In genomic region chr11:58179563-58179962, GRCm38 (mm10) we compare ENCODE assay signal across 7 mouse cellular contexts. TPM values are rescaled to one million over a fixed set of nuclear protein-coding genes. Genes with fewer than 3 reads are reported as not detected.
DNase-seq lines count a peak whose midpoint lies in the region; ATAC-seq and TF ChIP-seq lines count a peak whose summit lies in the region.

No protein-coding gene starts in this region.

- POLR2A ChIA-PET in Patski (lab: Charles Lee), result interaction anchor here (0.5 to 0.6 kb wide), 3 partner anchors 9 to 45 kb away, joined by 3 to 6 read pairs (median 3); no protein-coding TSS in a partner anchor

- in situ Hi-C loops in Patski (cut with MboI; ENCODE audit: low pct_unique_long_range_greater_than_20kb), result no loop called here

- H3K9me3 ChIP-seq in forebrain, postnatal 0 days (ENCODE audit: low read length), result no peaks in the 10 kb centered on the region
- no peaks in the 10 kb centered on the region for H3K9me3 ChIP-seq in hindbrain, embryonic 15.5 days

- H3K4me3 ChIP-seq in forebrain, postnatal 0 days (ENCODE audit: low read depth, low read length), result no peak overlapping the region
- no peak overlapping the region for H3K4me3 ChIP-seq in hindbrain, embryonic 15.5 days

- 16% methylated on average over 3 of the region's 3 CpGs for WGBS in forebrain, postnatal 0 days
- 20% methylated on average over 3 of the region's 3 CpGs for WGBS in hindbrain, embryonic 15.5 days

- peaks cover 43% of the 10 kb centered on the region for H3K36me3 ChIP-seq in forebrain, postnatal 0 days (ENCODE audit: insufficient read depth)
- H3K36me3 ChIP-seq in hindbrain, embryonic 15.5 days, result peaks cover 42% of the 10 kb centered on the region

- peak; percentile 39 for ATAC-seq in Patski
- ATAC-seq in forebrain, postnatal 0 days, result peak; percentile 74
- peak; percentile 68; the same call in 1 of the 2 replicates for ATAC-seq in hindbrain, embryonic 15.5 days (ENCODE audit: low FRiP score, low read depth)

- no peak overlapping the region for H3K27ac ChIP-seq in forebrain, postnatal 0 days (ENCODE audit: low read depth, low read length)
- H3K27ac ChIP-seq in hindbrain, embryonic 15.5 days (replicated peaks), result no peak overlapping the region

- DNase-seq in Patski (ENCODE audit: low read depth, low spot score), result no peak
- DNase-seq in c-Kit-positive CD71-positive TER-119-positive erythroid progenitor cells, embryonic 14.5 days (ENCODE audit: low spot score), result peak; percentile 93
- DNase-seq in forebrain, postnatal 0 days, result peak; percentile 90
- DNase-seq in layer of hippocampus, postnatal 14 days (ENCODE audit: low spot score in 2 of 2), result peak; percentile 61 to 87
- peak; percentile 86 for DNase-seq in lung, postnatal 25 days (ENCODE audit: low spot score)
- DNase-seq in right cerebral cortex, postnatal 4 days, result peak; percentile 70

- no peaks in the 10 kb centered on the region for H3K27me3 ChIP-seq in Patski
- H3K27me3 ChIP-seq in forebrain, postnatal 0 days (ENCODE audit: insufficient read depth, low read length), result no peaks in the 10 kb centered on the region
- no peaks in the 10 kb centered on the region for H3K27me3 ChIP-seq in hindbrain, embryonic 15.5 days

- TF ChIP-seq CTCF in Patski (IDR thresholded peaks at IDR 0.05), result peak; percentile 73
- TF ChIP-seq CTCF in forebrain, postnatal 0 days (IDR thresholded peaks at IDR 0.05; ENCODE audit: low read depth), result peak; percentile 89

- CTCF ChIA-PET in Patski (lab: Charles Lee), result interaction anchor here (0.7 to 2.5 kb wide), 8 partner anchors 16 to 136 kb away, joined by 3 to 13 read pairs (median 4); no protein-coding TSS in a partner anchor

- no peak overlapping the region for H3K4me2 ChIP-seq in forebrain, postnatal 0 days (ENCODE audit: low read depth)
- no peak overlapping the region for H3K4me2 ChIP-seq in hindbrain, embryonic 15.5 days

- no peaks in the 10 kb centered on the region for H3K4me1 ChIP-seq in forebrain, postnatal 0 days (ENCODE audit: insufficient read depth)
- H3K4me1 ChIP-seq in hindbrain, embryonic 15.5 days (replicated peaks), result no peaks in the 10 kb centered on the region

- H3K9ac ChIP-seq in forebrain, postnatal 0 days, result no peak overlapping the region
- H3K9ac ChIP-seq in hindbrain, embryonic 15.5 days, result no peak overlapping the region

RNA-seq across cellular contexts. Expression of gene Mrpl22, which starts 8.1 kb away (rescaled TPM):
- 56.1 TPM for polyA plus RNA-seq in Patski (2021)
- total RNA-seq in forebrain, postnatal 0 days (2014; rRNA removed), result 39.4 and 70.9 TPM in 2 replicates
- 107 TPM in 2 replicates for polyA plus RNA-seq in forebrain, postnatal 0 days (2015; fragmentation: Nextera tagmentation; extraction: Ambion mirVana)
- 90.5 and 93.9 TPM in 2 replicates for polyA plus RNA-seq in hindbrain, embryonic 15.5 days (2015; fragmentation: Nextera tagmentation; extraction: Ambion mirVana)
- total RNA-seq in layer of hippocampus, postnatal 14 days (2021), result 10 to 100 TPM; 30.7 to 34.4 TPM

RNA-seq across cellular contexts. Expression of gene Gemin5, which starts 11.2 kb away (rescaled TPM):
- polyA plus RNA-seq in Patski (2021), result 23.7 TPM
- total RNA-seq in forebrain, postnatal 0 days (2014; rRNA removed), result 18.4 and 19.2 TPM in 2 replicates
- 6.2 and 9.1 TPM in 2 replicates for polyA plus RNA-seq in forebrain, postnatal 0 days (2015; fragmentation: Nextera tagmentation; extraction: Ambion mirVana)
- polyA plus RNA-seq in hindbrain, embryonic 15.5 days (2015; fragmentation: Nextera tagmentation; extraction: Ambion mirVana), result 13.2 and 17.0 TPM in 2 replicates
- 10 to 100 TPM; 17.7 to 20.3 TPM for total RNA-seq in layer of hippocampus, postnatal 14 days (2021)

RNA-seq across cellular contexts. Expression of gene Igtp, which starts 19.8 kb away (rescaled TPM):
- 16.1 TPM for polyA plus RNA-seq in Patski (2021)
- 1.1 and 1.8 TPM in 2 replicates for total RNA-seq in forebrain, postnatal 0 days (2014; rRNA removed)
- 1.7 and 2.6 TPM in 2 replicates for polyA plus RNA-seq in forebrain, postnatal 0 days (2015; fragmentation: Nextera tagmentation; extraction: Ambion mirVana)
- 2.2 and 3.3 TPM in 2 replicates for polyA plus RNA-seq in hindbrain, embryonic 15.5 days (2015; fragmentation: Nextera tagmentation; extraction: Ambion mirVana)
- total RNA-seq in layer of hippocampus, postnatal 14 days (2021), result 1 to 10 TPM in 1 of 2 experiments, under 1 TPM in 1; 0.97 to 1.3 TPM

RNA-seq across cellular contexts. Expression of gene Irgm2, which starts 19.9 kb away (rescaled TPM):
- 8.3 TPM for polyA plus RNA-seq in Patski (2021)
- 1.2 and 2.3 TPM in 2 replicates for total RNA-seq in forebrain, postnatal 0 days (2014; rRNA removed)
- polyA plus RNA-seq in forebrain, postnatal 0 days (2015; fragmentation: Nextera tagmentation; extraction: Ambion mirVana), result 0.64 and 0.70 TPM in 2 replicates
- polyA plus RNA-seq in hindbrain, embryonic 15.5 days (2015; fragmentation: Nextera tagmentation; extraction: Ambion mirVana), result 1.3 and 1.8 TPM in 2 replicates
- 1 to 10 TPM; 1.7 to 1.9 TPM for total RNA-seq in layer of hippocampus, postnatal 14 days (2021)
